Mouse (Mus musculus) gastrocnemius, postnatal 36 days (tissue): ENCODE data around the gene Plod2. TPM values are rescaled to one million over a fixed set of nuclear protein-coding genes. Genes with fewer than 3 reads are reported as not detected.
A peak's percentile ranks its signal among the peaks of the same experiment; 100 is the strongest.

Experiments used
- DNase-seq, 2 experiments: peaks; one replicate each; pipeline ENCODE4 v3.0.0; 2022
- intact Hi-C: fragments of 180-260 bp; cut with DNase I; formaldehyde crosslinking; loops from one replicate; pipeline ENCODE4 v1.15.1; 2025
- total RNA-seq, 2 experiments: library from RNA; stranded (reverse); gene quantifications; 2 replicates each; pipeline ENCODE4 v1.2.3; 2021

Plod2 gene
- total RNA-seq, 2 experiments from 2014 or later: 2.6 to 3.6 TPM

- intact Hi-C loops: no loop called here
- no peak for DNase-seq
Observed at GRCm38 (mm10) chr9:92595296-92595695, 53.3 kb downstream of the Plod2 start.

- intact Hi-C loops: no loop called here
Observed at GRCm38 (mm10) chr9:92596916-92597547, 55.0 kb downstream of the Plod2 start.

GRCm38 (mm10) chr9:92597776-92598175 lies 55.8 kb downstream of the Plod2 start:
- no peak for DNase-seq
- intact Hi-C loops: no loop called here

More at GRCm38 (mm10) chr9:92596916-92597547, 55.0 kb downstream of the Plod2 start:
- DNase-seq: no peak

GRCm38 (mm10) chr9:92599940-92600538 lies 58.0 kb downstream of the Plod2 start:
- no peak for DNase-seq
- intact Hi-C loops: loop anchor here (10.0 kb wide), 1 partner anchor 55 kb away; the partner anchor contains the start of gene Plod2

GRCm38 (mm10) chr9:92601551-92601950 lies 59.5 kb downstream of the Plod2 start:
- intact Hi-C loops: loop anchor here (10.0 kb wide), 1 partner anchor 57 kb away; the partner anchor contains the start of gene Plod2
- DNase-seq: no peak

GRCm38 (mm10) chr9:92603541-92603940 lies 61.5 kb downstream of the Plod2 start:
- DNase-seq: no peak
- intact Hi-C loops: loop anchor here (10.0 kb wide), 1 partner anchor 59 kb away; the partner anchor contains the start of gene Plod2

- peak in 1 of 2 experiments; percentile 29 for DNase-seq
- intact Hi-C loops: loop anchor here (1.0 to 10.0 kb wide), 3 partner anchors 111 to 456 kb away; no protein-coding TSS in a partner anchor
Observed at GRCm38 (mm10) chr9:92610628-92611267, 68.7 kb downstream of the Plod2 start.

- no peak for DNase-seq
Observed at GRCm38 (mm10) chr9:92612641-92613040, 70.6 kb downstream of the Plod2 start.

GRCm38 (mm10) chr9:92613206-92613605 lies 71.2 kb downstream of the Plod2 start:
- intact Hi-C loops: loop anchor here (10.0 kb wide), 2 partner anchors 262 to 458 kb away; no protein-coding TSS in a partner anchor
- no peak for DNase-seq

More at GRCm38 (mm10) chr9:92612641-92613040, 70.6 kb downstream of the Plod2 start:
- intact Hi-C loops: loop anchor here (10.0 kb wide), 2 partner anchors 262 to 458 kb away; no protein-coding TSS in a partner anchor

GRCm38 (mm10) chr9:92616418-92616817 lies 74.4 kb downstream of the Plod2 start:
- intact Hi-C loops: loop anchor here (10.0 kb wide), 2 partner anchors 258 to 462 kb away; no protein-coding TSS in a partner anchor
- DNase-seq: no peak

GRCm38 (mm10) chr9:92617376-92617775 lies 75.4 kb downstream of the Plod2 start:
- no peak for DNase-seq
- intact Hi-C loops: loop anchor here (10.0 kb wide), 2 partner anchors 257 to 463 kb away; no protein-coding TSS in a partner anchor

GRCm38 (mm10) chr9:92620088-92620487 lies 78.1 kb downstream of the Plod2 start:
- intact Hi-C loops: loop anchor here (5.0 kb wide), 1 partner anchor 377 kb away; no protein-coding TSS in a partner anchor
- no peak for DNase-seq

- intact Hi-C loops: loop anchor here (5.0 kb wide), 1 partner anchor 376 kb away; no protein-coding TSS in a partner anchor
- no peak for DNase-seq
Observed at GRCm38 (mm10) chr9:92621246-92621645, 79.2 kb downstream of the Plod2 start.

- DNase-seq: no peak
- intact Hi-C loops: loop anchor here (5.0 kb wide), 1 partner anchor 375 kb away; no protein-coding TSS in a partner anchor
Observed at GRCm38 (mm10) chr9:92621878-92622282, 79.9 kb downstream of the Plod2 start.

GRCm38 (mm10) chr9:92634792-92635191 lies 92.8 kb downstream of the Plod2 start:
- intact Hi-C loops: no loop called here
- no peak for DNase-seq

- DNase-seq: no peak
- intact Hi-C loops: no loop called here
Observed at GRCm38 (mm10) chr9:92639200-92639897, 97.3 kb downstream of the Plod2 start.

GRCm38 (mm10) chr9:92641717-92642116 lies 99.7 kb downstream of the Plod2 start:
- intact Hi-C loops: no loop called here
- DNase-seq: no peak
